Mouse (Mus musculus) liver, postnatal 0 days (tissue): ENCODE measurements around the gene Ctsd. TPM values are rescaled to one million over a fixed set of nuclear protein-coding genes. Genes with fewer than 3 reads are reported as not detected.
"Not testable (repeated sequence)": the region's sequence is repeated elsewhere in the genome, so short reads cannot be mapped to it uniquely, and the experiment has no call there.

Experiments
- ATAC-seq: fragments of 200-750 bp; cut with Nextera tagmentation; 2 replicates; pipeline ENCODE4 v1.8.0; 2017; ENCODE audit warnings: mild to moderate bottlenecking, moderate library complexity
- DNase-seq: peaks from one replicate; pipeline ENCODE4 v3.0.0-alpha.2; 2016
- H3K27ac ChIP-seq: fragments of 300-500 bp; sonication (generic); 2 replicates; pipeline ENCODE4 v1.5.1; 2014; ENCODE audit warnings: antibody characterized with exemption, moderate library complexity, mild to moderate bottlenecking, low read depth
- H3K27me3 ChIP-seq: fragments of 300-500 bp; sonication (generic); 2 replicates; pipeline ENCODE4 v1.6.1; 2014; ENCODE audit warnings: low read length, control low read depth, mixed read lengths; ENCODE audit not compliant: insufficient read depth
- H3K36me3 ChIP-seq: fragments of 300-500 bp; sonication (generic); replicated peaks from 2 replicates; pipeline ENCODE4 v1.6.1; 2014; ENCODE audit warnings: mild to moderate bottlenecking, control low read depth, low read length, moderate library complexity, mixed read lengths; ENCODE audit not compliant: insufficient read depth
- H3K4me1 ChIP-seq: fragments of 300-500 bp; sonication (generic); 2 replicates; pipeline ENCODE4 v1.6.1; 2014; ENCODE audit warnings: antibody characterized with exemption, mild to moderate bottlenecking, control low read depth; ENCODE audit not compliant: insufficient read depth
- H3K4me2 ChIP-seq: fragments of 300-500 bp; sonication (generic); 2 replicates; pipeline ENCODE4 v1.6.1; 2014; ENCODE audit warnings: low read depth, mild to moderate bottlenecking, low read length, moderate library complexity, mixed read lengths
- H3K4me3 ChIP-seq: fragments of 300-500 bp; sonication (generic); 2 replicates; pipeline ENCODE4 v1.5.1; 2014; ENCODE audit warnings: low read depth, low read length
- H3K9ac ChIP-seq: fragments of 300-500 bp; sonication (generic); replicated peaks from 2 replicates; pipeline ENCODE4 v1.6.1; 2014; ENCODE audit warnings: mild to moderate bottlenecking, moderate library complexity
- H3K9me3 ChIP-seq: fragments of 300-500 bp; sonication (generic); 2 replicates; pipeline ENCODE4 v1.6.1; 2016; ENCODE audit warnings: mild to moderate bottlenecking, control low read depth, low read length, mixed read lengths
- CTCF ChIP-seq: sonication (generic); IDR thresholded peaks from 2 replicates; pipeline ENCODE4 v1.5.1; 2016; ENCODE audit warnings: antibody characterized with exemption, low read depth
- EP300 ChIP-seq: IDR thresholded peaks from 2 replicates; pipeline ENCODE4 v1.6.1; 2016; ENCODE audit warnings: antibody characterized with exemption, low read depth, mild to moderate bottlenecking
- WGBS: fragments of 180-500 bp; shearing (Covaris S2); extraction: QIAGEN DNeasy Blood & Tissue Kit; methylation state at CpG from one replicate; pipeline ENCODE4 v1.1.7; 2014; ENCODE audit not compliant: insufficient replicate concordance; 5-methylcytosine and 5-hydroxymethylcytosine counted together
- polyA plus RNA-seq: library from polyadenylated mRNA; unstranded; fragments of >200 nt; fragmentation: Nextera tagmentation; extraction: Ambion mirVana; gene quantifications from 2 replicates; pipeline ENCODE4 v1.2.1, GENCODE M21; 2015

The Ctsd gene
- polyA plus RNA-seq, 1 experiment from 2014 or later: 324 TPM

DNA sequence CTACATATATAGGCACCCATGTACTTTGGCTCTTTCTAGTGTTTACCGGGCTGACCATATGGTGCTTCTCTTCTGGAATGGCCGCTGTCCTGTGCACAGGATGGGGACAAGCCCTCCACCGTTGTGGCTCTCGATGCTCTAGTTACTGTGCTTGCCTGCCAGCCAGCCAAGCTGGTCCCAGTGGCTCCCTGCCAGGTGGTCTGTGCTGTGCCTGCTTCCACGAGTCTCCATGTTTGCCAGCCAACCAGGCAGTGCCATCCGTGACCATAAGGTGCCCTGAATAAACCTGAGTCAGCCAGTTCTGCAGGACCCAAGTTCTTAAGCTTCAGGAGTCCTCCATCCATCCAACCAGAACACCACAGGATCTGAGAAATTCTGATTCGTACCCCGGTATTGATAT, 52.7 kb downstream of the Ctsd start:
- H3K27me3 ChIP-seq: no peaks in the 10 kb centered on the region
- peaks cover 11% of the 10 kb centered on the region for H3K4me1 ChIP-seq
- H3K27ac ChIP-seq: no peak overlapping the region
- no peak overlapping the region for H3K9ac ChIP-seq
- H3K36me3 ChIP-seq: no peaks in the 10 kb centered on the region
- DNase-seq: no peak
- TF ChIP-seq CTCF: no peak
- no peak for TF ChIP-seq EP300
- WGBS: 85% methylated on average over 8 of the region's 8 CpGs
- no peak overlapping the region for H3K4me2 ChIP-seq
- no peak for ATAC-seq
- no peaks in the 10 kb centered on the region for H3K9me3 ChIP-seq
- no peak overlapping the region for H3K4me3 ChIP-seq

- Histone ChIP-seq H3K27me3 (no peaks in the 10 kb centered on the region), H3K27ac (no peak overlapping the region), H3K4me2 (no peak overlapping the region), H3K9me3 (no peaks in the 10 kb centered on the region), H3K9ac (no peak overlapping the region), H3K4me1 (peaks cover 7% of the 10 kb centered on the region), H3K36me3 (no peaks in the 10 kb centered on the region), H3K4me3 (no peak overlapping the region)
- WGBS: 6% methylated on average over 3 of the region's 3 CpGs
- TF ChIP-seq CTCF (peak; percentile 98), EP300 (no peak)
- DNase-seq (peak; percentile 93), ATAC-seq (peak; percentile 70)
Observed at GRCm38 (mm10) chr7:142334246-142334645, 53.6 kb downstream of the Ctsd start.

DNA sequence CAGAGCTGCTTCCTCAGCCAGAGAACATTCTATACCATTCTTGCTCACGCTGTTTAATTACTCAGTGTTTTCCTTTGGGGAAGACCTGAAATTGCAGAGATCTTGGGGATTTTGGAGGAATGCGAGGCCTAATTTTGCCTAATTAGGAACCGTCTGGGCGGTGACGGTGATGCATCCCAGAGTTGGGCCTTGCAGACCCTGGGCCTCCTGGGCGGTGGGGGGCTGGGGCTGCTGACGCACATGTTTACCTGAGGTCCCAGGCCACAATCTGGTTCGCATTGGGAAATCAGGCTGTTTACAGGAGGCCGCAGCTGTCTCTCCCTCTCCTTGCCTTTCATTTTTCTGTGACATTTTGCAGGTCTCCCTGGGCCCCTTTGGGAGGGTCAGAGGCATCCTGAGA, 55.1 kb downstream of the Ctsd start:
- not testable (repeated sequence) for H3K27me3 ChIP-seq, H3K4me2 ChIP-seq, H3K9ac ChIP-seq, H3K27ac ChIP-seq, H3K4me3 ChIP-seq, DNase-seq, H3K9me3 ChIP-seq, ATAC-seq, H3K4me1 ChIP-seq, H3K36me3 ChIP-seq
- WGBS: 87% methylated on average over 2 of the region's 9 CpGs

DNA sequence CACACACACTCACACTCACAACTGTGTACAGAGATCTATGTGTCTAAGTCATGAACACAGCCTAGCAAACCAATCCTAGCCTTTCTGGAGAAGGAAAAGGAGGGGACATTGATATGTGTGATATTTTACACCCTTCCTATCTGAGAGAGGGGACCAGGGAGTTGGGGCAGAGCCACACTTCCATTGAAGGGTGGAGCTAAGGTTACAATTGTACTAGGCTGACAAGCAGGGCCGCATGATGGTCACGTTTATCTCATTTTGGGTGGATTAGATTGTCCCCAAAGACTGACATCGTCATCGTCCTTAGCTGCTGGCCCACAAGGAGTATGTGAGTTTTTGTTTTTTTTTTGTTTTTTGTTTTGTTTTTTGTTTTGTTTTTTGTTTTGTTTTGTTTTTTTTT, 56.6 kb downstream of the Ctsd start:
- DNase-seq (no peak), ATAC-seq (no peak)
- Histone ChIP-seq H3K9me3 (no peaks in the 10 kb centered on the region), H3K27me3 (no peaks in the 10 kb centered on the region), H3K27ac (no peak overlapping the region), H3K4me2 (no peak overlapping the region), H3K36me3 (no peaks in the 10 kb centered on the region), H3K4me1 (peaks cover 7% of the 10 kb centered on the region), H3K9ac (no peak overlapping the region), H3K4me3 (no peak overlapping the region)
- TF ChIP-seq CTCF (no peak), EP300 (no peak)
- WGBS: 39% methylated on average over 4 of the region's 4 CpGs

DNA sequence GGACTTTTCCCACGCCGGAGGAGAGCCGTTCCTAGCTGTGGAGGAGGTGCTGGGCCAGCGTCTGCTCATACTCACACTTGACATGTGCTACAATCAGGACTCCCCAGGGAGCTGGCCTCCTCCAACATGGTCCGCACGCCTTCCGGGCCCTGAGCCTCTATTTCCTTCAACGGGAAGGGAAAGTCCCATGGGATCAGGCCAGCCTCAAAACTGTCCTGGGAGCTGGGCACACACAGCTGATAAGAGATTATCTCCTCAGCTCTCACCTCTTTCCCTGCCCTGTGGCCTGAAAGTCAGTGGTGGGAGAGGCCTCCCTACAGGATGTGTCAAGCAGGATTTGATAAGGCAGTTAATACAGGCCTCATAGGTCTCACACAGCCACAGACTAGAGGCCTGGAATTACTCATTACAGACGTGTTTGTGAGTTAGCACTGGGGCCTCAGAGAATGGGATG, 57.5 kb downstream of the Ctsd start:
- Histone ChIP-seq H3K27ac (no peak overlapping the region), H3K4me1 (peaks cover 7% of the 10 kb centered on the region)
- no peak for DNase-seq

DNA sequence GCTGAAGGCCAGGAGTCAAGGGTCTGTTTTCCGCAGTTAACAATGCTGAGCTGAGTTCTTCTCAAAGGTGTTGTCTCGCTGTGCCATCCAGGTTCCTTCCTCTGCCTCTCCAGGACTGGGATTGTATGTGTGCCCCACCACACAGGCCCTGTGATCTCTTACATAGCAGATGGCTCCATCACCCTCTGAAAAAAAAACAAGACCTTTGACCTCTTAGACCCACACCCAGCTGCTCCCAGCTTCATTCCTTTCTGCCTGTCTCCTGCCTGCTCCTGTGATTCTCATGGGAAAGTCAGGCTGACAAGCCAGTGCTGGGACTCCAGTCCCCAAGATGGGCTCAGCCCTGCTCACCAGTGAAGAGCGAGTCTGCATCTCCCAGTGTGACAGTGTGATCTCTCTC, 59.3 kb downstream of the Ctsd start:
- TF ChIP-seq CTCF: no peak
- TF ChIP-seq EP300: no peak
- DNase-seq (no peak), ATAC-seq (no peak)
- H3K9ac ChIP-seq: no peak overlapping the region
- no peak overlapping the region for H3K4me3 ChIP-seq
- no peaks in the 10 kb centered on the region for H3K9me3 ChIP-seq
- peaks cover 7% of the 10 kb centered on the region for H3K4me1 ChIP-seq
- no peaks in the 10 kb centered on the region for H3K36me3 ChIP-seq
- no peak overlapping the region for H3K4me2 ChIP-seq
- H3K27ac ChIP-seq: no peak overlapping the region
- WGBS: 64% methylated on average over 3 of the region's 3 CpGs
- no peaks in the 10 kb centered on the region for H3K27me3 ChIP-seq

More for the DNA sequence above, 57.5 kb downstream of the Ctsd start:
- no peaks in the 10 kb centered on the region for H3K27me3 ChIP-seq
- H3K36me3 ChIP-seq: no peaks in the 10 kb centered on the region
- TF ChIP-seq EP300 (peak; percentile 37; the same call in 1 of the 2 replicates), CTCF (no peak)
- no peak overlapping the region for H3K4me2 ChIP-seq
- H3K9ac ChIP-seq: no peak overlapping the region
- WGBS: 64% methylated on average over 9 of the region's 9 CpGs
- no peaks in the 10 kb centered on the region for H3K9me3 ChIP-seq
- peak; percentile 52 for ATAC-seq
- no peak overlapping the region for H3K4me3 ChIP-seq

GRCm38 (mm10) chr7:142326714-142327445, 61.0 kb downstream of the Ctsd start:
- H3K4me2 ChIP-seq: no peak overlapping the region
- 46% methylated on average over 9 of the region's 9 CpGs for WGBS
- H3K9me3 ChIP-seq: no peaks in the 10 kb centered on the region
- DNase-seq: no peak
- no peak overlapping the region for H3K9ac ChIP-seq
- peaks cover 7% of the 10 kb centered on the region for H3K4me1 ChIP-seq
- no peaks in the 10 kb centered on the region for H3K36me3 ChIP-seq
- H3K27ac ChIP-seq: no peak overlapping the region
- ATAC-seq: no peak
- H3K27me3 ChIP-seq: no peaks in the 10 kb centered on the region
- TF ChIP-seq EP300: no peak
- no peak for TF ChIP-seq CTCF
- no peak overlapping the region for H3K4me3 ChIP-seq

Other genes with a start within 250 kb of the Ctsd start
- gene Gm45337, start 243.4 kb downstream of the Ctsd start, polyA plus RNA-seq: not detected in 2 replicates
- gene Gm29735, start 230.9 kb downstream of the Ctsd start, polyA plus RNA-seq: not detected in 2 replicates
- gene Gm4553, start 222.3 kb downstream of the Ctsd start, polyA plus RNA-seq: not detected in 2 replicates
- not detected in 2 replicates for gene Krtap5-2, start 212.0 kb downstream of the Ctsd start, polyA plus RNA-seq
- gene Gm10153, start 197.6 kb downstream of the Ctsd start, polyA plus RNA-seq: not detected in 2 replicates
- not detected in 2 replicates for gene Krtap5-3, start 186.7 kb downstream of the Ctsd start, polyA plus RNA-seq
- not detected in 2 replicates for gene Gm7579, start 176.2 kb downstream of the Ctsd start, polyA plus RNA-seq
- gene Krtap5-5, start 158.1 kb downstream of the Ctsd start, polyA plus RNA-seq: not detected in 2 replicates
- not detected in 2 replicates for gene Gm40460, start 147.0 kb downstream of the Ctsd start, polyA plus RNA-seq
- not detected in 2 replicates for gene Gm2431, start 129.7 kb downstream of the Ctsd start, polyA plus RNA-seq
- gene Gm4559, start 113.7 kb downstream of the Ctsd start, polyA plus RNA-seq: not detected in 2 replicates
- gene Krtap5-1, start 90.9 kb downstream of the Ctsd start, polyA plus RNA-seq: not detected in 2 replicates
- gene Krtap5-4, start 84.5 kb downstream of the Ctsd start, polyA plus RNA-seq: not detected in 2 replicates
- 2.1 and 2.2 TPM in 2 replicates for gene Ifitm10, start 14.3 kb downstream of the Ctsd start, polyA plus RNA-seq
- gene Gm49369, start 5.4 kb downstream of the Ctsd start, polyA plus RNA-seq: not detected in 2 replicates
- not detected in 2 replicates for gene Syt8, start 46.8 kb upstream of the Ctsd start, polyA plus RNA-seq
- 6.9 and 72.7 TPM in 2 replicates for gene Tnni2, start 53.8 kb upstream of the Ctsd start, polyA plus RNA-seq
- gene Lsp1, start 72.8 kb upstream of the Ctsd start, polyA plus RNA-seq: 31.5 and 33.6 TPM in 2 replicates
- 3.6 and 72.5 TPM in 2 replicates for gene Tnnt3, start 110.8 kb upstream of the Ctsd start, polyA plus RNA-seq
- 18.7 and 19.3 TPM in 2 replicates for gene Mrpl23, start 144.6 kb upstream of the Ctsd start, polyA plus RNA-seq